Mouse (Mus musculus) embryo, embryonic 9.5 days (tissue): ENCODE measurements around the gene Mcts2.
"Not testable (repeated sequence)": the region's sequence is repeated elsewhere in the genome, so short reads cannot be mapped to it uniquely, and the experiment has no call there.

ENCODE experiments used
- DNase-seq: peaks from one replicate; pipeline ENCODE4 v3.0.0-alpha.2; 2017; ENCODE audit errors: extremely low spot score

Gene Mcts2

DNA sequence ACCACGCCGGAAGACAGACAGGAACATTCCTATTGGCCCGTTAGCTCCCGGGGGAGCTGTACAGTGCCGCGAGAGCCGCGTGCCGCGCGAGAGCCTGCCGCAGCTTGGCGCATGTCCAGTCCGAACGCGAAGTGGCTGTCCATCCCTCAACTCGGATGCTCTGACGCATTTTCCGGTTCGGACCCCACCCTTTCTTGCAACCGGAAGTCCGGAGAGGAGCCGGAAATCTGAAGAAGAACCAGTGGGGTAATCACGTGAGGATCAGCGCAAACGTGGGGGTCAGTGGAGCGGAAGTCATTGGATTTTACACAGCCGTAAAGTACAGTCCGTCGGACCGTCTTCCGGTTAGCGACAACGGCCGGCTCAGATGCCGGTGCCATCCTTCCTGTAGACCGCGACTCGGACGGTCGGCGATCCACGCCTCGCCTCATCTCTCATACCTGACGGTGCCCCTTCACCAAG, at the start of gene Mcts2:
Gene Mcts2 (plus strand): TSS at position 230 of the 462 bp plus-strand sequence.
- peak; percentile 91 for DNase-seq

DNA sequence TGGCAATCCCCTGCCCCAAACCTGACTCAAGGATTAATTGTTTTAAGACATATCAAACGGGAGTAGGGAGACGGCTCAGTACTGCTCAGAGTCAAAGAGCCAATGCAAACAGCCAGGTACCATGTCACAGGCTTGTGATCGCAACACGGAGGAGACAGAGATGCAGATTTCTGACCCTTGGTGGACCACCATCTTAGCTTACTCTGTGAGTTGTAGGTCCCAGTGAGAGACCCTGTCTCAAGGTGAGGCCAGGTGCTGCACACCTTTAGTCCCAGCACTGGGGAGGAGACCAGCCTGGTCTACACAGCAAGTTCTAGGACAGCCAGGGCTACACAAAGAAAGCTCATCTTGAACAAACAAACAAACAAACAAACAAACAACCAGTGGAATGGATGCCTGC, 49.5 kb upstream of the Mcts2 start:
- DNase-seq: no peak

DNA sequence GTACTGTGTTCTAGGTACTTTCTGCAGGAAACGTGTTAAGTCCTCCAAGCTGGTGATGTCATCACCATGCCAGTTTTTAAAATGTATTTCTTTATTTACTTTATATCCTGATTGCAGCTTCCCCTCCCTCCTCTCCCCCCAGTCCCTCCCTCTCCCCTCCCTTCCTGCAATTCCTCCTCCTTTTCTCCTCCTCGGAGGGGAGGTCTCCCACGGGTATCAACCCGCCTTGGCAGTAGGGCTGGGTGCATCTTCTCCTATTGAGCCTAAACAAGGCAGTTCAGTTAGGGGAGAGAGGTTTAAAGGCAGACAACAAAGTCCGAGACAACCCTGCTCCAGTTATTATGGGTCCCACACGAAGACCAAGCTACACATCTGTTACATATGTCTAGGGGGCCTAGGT, 48.0 kb upstream of the Mcts2 start:
- DNase-seq: no peak

DNA sequence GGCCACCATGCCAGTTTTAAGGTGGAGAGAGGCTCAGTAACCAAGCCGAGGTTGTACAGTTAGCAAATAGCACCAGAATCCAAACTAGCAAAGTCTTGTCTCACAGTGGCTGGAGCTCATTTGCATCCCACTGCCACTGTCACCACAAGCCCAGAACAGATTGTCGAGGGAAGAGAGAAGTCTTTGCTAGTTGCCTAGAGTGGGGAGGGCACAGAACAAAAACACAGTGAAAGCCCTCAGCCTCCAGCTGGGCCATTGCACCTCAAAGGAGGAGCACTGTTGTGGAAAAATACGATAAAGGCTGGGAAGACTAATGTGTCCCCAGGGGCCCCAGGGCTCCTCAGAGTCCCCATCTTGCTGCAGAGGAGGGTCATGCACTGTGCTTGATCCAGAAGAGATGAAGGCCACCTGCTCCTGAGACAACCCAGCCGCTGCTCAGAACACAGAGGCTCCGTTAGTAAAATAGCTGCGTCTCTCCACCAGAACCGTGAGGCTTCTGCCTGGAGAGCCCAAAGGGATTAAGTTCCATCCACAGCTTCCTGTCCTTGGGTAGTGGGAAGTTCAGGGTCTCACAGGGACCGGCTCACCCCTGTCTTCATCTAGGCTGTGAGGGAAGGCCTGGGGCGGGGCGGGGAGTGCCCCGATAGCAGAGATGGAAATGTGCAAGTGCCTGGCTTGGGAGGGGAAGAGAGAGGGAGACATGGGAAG, 47.3 kb upstream of the Mcts2 start:
- DNase-seq: peak; percentile 24

DNA sequence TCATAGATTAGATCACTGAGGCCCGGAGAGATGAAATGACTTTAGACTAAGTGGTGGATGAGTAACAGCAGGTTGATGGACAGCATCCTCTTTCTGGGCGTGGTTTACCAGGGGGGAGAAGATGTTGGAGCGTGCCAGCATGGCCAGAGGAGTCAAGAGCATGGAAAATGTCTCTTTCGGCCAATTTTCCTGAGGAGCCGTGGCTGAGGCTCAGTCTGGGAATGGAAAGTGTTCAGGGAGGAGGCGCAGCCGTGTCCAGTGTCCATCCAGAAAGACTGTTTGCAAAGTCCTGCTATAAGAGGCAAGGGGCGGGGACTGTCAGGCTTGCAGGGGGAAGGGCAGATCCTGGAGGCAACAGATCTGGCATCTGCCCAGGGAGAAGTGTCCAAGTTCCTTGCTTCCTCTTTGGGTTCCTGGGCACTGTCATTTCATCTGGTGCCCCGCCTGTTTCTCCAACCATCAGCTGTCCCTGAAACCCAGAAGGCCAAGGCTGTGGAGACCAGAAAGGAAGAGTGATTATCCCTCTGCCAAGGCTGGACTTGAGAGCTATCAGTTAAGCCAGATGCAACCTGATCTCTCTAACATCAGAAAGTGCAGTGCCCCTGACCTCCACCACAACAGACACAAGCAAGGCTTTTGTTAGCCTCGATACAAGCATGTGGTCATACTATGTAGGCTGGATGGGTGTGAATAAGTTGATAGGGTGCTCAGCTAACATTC, 33.8 kb upstream of the Mcts2 start:
- no peak for DNase-seq

DNA sequence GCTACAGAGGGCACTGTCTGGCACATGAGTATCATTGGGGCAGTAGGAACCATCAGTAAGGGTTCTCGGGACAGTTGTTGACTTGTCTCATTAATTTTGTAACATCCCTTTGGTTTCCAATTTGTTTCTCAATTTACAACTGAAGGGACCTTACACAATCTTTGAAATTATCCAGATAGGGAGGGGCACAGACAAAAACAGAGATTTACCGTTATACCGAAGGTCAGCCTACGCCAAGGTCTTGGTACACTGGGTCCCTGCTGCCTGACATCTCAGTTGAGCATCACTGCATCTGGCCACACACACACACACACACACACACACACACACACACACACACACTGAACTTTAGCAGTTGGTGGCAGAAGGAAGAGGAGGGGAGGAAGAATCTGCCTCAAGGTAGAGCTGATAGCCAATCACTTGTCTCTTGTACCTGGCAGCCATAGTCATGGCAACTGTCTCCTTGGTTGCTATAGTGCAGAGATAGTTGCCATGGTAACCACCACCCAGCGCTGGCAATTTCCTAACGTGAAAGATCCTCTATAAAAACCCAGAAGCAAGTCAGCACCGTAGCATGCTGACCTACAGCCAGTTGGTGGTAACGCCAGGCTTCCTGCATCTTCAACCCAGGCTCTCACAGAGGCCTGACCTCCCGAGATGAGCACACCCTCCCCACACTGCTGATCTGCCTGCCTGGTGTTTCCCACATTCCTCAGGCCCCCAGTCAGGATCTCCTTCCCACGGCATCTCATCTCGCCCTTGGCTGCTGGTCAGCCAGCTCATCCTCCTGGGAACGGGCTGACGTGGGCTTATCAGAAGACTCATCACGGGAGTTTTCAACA, 32.7 kb upstream of the Mcts2 start:
- no peak for DNase-seq

DNA sequence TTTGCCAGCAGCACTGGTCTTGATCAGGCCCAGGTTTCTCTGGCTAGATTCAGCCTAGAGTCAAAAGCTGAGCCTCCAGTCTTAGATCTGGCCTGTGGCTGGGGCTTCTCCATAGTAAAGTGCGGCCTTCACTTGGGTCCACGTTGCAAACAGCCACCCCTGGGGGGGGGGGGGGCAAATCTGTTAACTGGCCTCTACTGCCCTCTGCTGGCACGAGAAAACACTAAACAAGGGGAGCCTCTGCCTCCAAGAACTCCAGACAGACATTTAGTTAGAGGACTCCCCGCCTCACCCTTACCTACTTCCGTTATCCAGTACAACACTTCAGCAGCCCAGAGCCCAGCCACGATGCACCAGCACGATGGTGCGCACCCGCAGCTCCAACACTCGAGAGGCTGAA, 29.4 kb upstream of the Mcts2 start:
- DNase-seq: no peak

DNA sequence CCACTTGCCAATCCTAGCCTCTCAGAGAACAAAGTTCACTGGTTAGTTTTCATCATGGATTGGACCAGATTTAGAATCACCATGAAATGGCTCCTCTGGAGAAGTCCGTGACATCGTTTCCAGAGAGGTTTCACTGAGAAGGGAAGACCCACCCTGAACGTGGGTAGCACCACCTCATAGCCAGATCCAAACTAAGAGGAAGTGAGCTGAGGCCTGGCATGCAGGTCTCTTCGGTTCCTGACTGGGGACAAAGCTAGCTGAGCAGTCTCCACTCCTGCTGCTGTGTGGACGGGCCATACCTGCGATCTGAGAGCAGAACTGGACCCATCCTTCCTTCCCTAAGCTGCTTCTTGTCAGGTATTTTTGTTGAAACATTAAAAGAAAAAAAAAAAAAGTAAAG, 25.7 kb upstream of the Mcts2 start:
- DNase-seq: no peak

DNA sequence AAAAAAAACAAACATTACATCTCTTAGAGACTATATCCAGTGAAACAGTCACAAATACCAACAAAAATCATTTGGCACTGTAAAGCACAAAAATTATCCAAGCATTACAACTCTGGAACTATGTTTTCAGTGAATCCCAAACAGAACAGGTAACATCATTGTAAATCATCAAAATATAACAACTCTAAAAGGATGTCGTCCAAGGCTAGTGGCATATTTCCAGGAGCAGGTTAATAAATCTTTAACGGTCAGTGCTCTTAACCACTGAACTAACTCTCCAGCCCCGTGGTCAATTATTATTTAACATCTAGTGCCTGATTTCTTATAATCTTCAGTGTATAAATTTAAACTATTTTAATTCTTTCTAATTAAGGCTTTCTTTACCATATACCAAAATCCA, 20.6 kb upstream of the Mcts2 start:
- not testable (repeated sequence) for DNase-seq

DNA sequence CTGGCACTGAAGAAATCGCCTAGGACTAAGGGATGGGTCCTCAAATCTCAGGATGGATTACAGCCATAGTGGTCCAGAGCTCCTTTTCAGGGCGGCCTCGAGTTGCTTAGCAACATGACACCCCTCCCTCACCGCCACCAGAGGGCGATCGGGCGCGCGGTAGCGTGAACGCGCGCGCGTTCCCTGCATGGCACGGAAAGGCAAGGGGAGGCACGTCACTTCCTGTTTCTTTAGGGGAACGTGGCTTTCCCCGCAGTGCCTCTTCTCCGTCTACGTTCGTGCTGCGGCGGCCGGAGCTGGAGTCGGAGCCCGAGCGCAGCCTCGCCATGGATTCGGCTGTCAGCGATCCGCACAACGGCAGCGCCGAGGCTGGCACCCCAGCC, 17.6 kb upstream of the Mcts2 start, which contains the start of gene H13:
Gene H13 (plus strand): TSS at position 206 of the 383 bp plus-strand sequence.
- peak; percentile 95 for DNase-seq

DNA sequence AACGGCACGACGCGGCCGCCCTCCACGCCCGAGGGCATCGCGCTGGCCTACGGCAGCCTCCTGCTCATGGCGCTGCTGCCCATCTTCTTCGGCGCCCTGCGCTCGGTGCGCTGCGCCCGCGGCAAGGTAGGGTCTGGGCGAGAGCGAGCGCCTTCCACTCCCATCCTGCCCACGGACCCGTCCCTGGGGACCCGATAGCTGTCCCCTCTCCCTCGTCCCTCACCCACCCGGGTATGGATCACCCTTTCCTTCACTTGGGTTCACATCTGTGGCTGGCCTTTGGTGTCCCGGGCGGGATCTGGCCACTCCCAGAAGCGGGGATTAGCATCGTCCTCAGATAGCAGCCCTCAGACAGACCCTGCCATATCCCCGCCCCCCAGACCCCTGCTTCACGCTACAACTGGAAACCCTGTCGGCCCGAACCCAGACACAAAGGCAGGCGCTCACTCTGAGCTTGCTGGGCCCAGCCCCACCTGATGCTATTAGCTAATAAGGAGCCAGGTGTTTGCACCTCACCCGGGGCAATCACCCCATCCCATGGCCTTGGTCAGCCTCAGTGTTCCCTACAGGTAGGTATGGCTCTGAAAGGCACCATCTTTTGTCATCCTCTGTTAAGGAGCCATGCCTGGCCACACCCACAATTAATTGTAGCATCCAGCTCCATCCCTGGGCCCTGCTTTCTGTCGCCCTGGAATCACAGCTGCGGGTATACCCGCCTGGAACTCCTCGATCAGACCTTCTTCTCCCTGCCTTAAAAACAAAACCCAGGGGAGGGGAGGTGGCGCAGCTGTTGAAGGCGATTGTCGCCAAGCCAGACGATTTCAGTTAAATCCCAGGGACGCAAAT, 17.0 kb upstream of the Mcts2 start:
- DNase-seq: peak; percentile 77

DNA sequence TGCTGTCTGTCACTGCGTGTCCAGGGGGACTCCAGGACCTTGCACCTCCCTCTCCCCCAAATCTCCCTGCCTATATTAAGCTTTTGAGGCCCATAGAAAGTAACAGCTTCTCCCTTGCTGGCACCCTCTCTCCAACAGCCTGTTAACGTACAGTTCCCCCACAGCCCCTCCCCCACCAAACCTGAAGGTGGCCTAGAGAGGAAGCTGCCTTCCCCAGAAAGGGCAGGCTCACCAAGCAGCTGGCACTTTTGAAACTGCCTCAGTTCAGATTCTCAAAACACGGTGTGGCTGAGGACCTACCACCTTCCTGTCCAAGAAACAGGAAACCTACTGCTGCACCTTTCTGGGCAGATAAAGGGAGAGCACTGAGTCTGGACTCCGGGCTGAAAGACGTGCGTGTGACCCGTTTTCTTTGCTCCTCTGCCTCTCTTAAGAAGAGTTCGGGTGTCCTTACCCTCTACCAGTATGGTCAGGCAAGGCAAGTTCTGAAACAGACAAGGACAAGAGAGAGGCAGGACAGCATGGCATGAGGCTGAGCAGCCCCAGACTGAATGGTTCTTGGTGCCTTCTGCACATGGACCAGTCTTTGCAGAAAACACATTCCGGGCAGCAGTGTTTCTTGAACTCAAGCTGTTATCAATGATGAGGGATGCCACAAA, 15.7 kb upstream of the Mcts2 start:
- DNase-seq: no peak

DNA sequence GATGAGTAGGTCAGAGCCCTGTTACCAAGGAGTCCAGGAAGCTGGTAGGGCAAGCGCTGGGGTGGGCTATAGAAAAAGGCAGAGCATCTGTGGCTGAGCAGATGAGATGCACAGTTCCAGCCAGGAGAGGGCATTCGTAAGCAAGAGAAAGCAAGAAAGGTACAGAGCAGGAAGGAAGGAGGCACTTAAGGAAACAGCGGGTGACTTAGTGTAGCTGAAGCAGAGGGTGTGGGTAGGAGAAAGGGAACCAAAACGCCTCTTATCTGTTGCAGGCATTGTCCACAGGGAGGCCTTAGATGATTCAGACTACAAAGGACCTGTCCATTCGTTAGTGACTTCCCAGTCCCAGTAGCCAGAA, 15.2 kb upstream of the Mcts2 start:
- DNase-seq: peak; percentile 14

DNA sequence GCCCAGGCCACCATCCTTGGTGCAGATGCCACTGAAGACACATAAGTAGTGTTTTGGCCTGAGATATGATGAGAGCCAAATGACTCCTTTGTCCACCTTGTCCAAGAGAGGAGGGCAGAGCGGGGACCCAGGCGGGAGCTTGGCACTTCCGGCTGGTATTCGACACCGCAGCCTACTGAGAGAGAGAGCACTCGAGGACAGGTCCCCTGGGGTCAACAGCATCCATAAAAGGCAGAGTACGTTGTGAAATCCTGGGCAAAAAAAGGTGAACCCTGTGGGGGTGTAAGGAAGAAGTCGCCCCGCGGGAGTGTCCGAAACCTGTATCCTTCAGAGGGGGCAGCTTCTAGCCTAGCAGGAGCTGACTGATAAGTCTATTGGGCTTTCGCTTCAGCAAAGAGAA, 14.7 kb upstream of the Mcts2 start:
- no peak for DNase-seq

DNA sequence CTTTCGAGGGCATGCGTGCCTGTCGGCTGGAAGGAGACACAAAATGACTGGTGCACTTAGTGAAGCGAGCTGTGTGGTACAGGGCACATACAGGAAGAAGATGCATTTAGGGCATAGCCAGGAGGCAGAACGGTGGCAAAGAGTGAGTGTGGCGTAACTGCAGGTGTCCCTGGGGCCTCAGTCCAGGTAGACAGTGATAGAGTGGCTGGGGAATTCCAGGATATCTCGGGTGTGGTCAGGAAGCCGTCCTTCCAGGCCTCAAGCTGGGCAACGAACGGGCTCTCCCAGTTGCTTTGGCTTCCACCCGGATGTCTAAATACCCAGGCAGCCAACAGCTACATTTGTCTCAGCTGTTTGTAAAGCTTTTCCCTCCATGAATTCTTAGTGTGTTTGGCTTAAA, 12.7 kb upstream of the Mcts2 start:
- no peak for DNase-seq

DNA sequence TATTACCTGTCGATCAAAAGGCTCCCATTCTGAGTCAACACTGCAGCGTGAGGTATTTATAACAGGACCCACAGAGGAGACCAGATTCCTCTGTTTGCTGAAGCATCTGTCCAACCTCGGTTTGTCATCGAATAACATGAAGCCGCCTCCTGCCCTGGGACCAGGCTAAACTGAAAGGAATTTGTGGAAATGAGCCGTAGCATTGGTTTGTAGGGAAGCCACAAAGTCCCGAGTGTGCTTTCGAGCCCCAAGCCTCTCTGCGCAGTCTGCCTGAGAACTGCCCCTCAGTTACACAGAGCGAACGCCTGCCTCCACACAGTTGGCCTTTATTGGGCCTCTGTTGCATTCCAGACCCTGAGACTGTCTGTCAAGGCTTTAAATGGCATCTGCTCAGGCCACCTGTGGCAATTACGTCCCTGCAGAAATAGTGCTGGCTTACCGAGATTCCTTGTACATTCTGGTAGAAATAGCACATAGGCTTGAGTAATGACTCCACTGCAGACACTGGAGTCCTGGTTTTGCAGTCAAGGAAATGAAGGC, 11.5 kb upstream of the Mcts2 start:
- no peak for DNase-seq

DNA sequence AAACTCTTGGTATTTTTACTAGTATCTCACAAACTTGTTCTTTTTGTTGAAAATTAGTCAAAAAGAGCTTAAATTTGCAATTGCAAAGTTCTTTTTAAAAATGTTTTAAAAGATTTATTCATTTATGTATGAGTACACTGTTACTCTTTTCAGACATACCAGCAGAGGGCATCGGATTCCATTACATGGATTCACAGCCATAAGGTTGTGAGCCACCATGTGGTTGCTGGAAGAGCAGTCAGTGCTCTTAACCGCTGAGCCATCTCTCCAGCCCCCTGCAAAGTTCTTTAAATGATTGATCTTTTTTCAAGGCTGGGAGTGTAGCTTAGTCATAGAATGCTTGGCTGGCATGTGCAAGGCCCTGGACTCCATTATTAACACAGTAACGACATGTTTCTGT, 8.5 kb upstream of the Mcts2 start:
- DNase-seq: peak; percentile 20

DNA sequence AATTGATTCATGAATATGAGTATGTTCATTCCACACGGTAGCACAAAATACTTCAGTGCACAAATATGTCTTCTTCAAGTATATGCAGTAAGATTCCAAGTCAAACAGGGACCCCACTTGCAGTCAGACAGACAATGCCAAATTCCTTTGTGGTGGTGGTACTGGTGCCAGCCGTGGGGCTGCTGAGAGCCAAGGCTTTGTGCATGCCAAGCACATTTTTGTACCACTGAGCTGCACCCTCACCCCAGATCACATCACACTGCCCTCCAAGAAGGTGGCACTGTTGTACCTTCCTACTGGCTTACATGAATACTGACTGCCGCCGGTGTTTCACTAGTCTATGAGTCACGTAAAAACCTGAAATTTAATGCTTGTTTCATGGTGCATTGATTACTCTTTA, 7.9 kb upstream of the Mcts2 start:
- no peak for DNase-seq

DNA sequence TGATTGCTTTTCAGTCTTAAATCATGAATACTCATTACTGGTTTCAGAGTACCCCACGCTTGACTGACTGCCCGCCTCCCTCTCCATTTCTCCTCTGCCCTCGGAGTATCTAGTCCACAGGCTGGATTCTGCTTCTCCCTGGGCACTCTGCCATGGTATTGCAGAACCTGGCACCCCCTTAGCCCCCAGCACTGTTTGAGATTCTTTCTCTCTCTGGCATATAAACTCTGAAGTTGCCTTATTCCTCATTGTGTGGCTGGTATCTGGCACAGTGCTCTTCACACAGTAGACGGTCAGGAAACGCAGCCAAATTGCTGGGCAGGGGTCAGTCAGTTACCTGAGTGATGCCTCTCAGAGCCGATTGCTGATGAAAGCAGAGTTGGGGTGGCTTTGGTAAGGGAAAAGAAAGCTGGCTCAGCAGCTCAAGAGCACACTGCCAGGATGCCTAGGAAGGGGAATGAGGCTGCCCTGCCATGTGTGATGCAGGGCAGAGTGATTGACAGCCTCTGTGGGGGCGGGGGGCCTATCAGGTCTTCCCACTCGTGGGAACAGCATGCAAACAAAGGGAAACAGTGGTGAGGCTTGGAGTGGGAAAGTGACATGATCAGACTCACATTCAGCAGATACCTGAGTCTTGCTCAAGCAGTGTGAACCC, 7.0 kb upstream of the Mcts2 start:
- no peak for DNase-seq

DNA sequence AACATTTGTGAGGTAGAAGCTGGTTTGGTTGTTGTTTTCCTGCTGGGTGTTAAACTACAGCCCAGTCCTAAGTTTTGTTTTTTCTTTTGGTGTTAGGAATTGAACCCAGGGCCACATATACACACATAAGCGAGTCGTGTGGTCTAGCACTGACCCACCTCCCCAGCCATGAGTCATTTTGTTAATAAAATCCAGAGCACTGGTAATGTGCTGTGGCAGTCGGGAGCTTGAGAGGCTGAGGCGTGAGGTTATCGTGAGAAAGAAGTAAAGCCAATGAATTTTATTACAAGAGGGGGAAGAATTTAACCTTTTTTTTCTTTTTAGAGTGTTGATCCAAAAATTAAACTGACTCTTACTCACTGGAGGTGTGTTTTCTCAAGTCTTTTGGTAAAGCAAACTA, 3.7 kb upstream of the Mcts2 start:
- DNase-seq: no peak
